ENCODE assay signal across 19 mouse cellular contexts in the genomic region with DNA sequence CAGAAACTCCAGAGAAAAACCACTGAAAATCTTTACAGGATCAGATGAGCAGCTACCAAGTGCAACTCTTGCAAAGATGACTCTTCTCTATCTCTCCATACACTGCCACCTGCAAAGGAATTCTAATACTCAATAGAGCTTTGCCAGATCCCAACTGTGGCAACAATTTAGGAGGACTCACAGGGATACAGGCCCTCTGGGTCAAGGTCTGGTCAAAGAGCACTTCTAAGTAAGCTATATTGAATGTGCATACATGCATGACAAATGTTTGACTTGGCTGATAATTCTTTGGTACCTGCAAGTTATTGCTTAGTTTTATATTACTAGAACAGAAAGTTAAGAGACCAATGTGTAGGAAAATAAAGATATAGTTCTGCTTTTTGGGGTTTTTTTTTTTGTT. TPM values are rescaled to one million over a fixed set of nuclear protein-coding genes. Genes with fewer than 3 reads are reported as not detected.
"Had no signal": no experiment of that assay in that cellular context is flagged by ENCODE, and none has a peak within 500 bp of the region (broad histone marks: within the 10 kb centered on the region; RNA-seq: fewer than 3 reads in every experiment).

No protein-coding gene starts in this region.

- H3K27me3 ChIP-seq: lung, embryonic 15.5 days; megakaryocyte, embryonic 14.5 days; midbrain, embryonic 13.5 days; midbrain, embryonic 15.5 days; neural tube, embryonic 12.5 days; stomach, embryonic 15.5 days had no signal

- ATAC-seq: lung, postnatal 0 days; midbrain, embryonic 13.5 days; midbrain, embryonic 15.5 days had no signal

- H3K4me3 ChIP-seq: lung, embryonic 15.5 days; megakaryocyte, embryonic 14.5 days; midbrain, embryonic 13.5 days; midbrain, embryonic 15.5 days; neural tube, embryonic 12.5 days; stomach, embryonic 15.5 days had no signal

- H3K4me2 ChIP-seq: lung, embryonic 15.5 days; midbrain, embryonic 11.5 days; midbrain, embryonic 13.5 days; midbrain, embryonic 15.5 days; neural tube, embryonic 12.5 days; stomach, embryonic 15.5 days had no signal

- H3K9ac ChIP-seq: lung, embryonic 15.5 days; midbrain, embryonic 13.5 days; midbrain, embryonic 15.5 days; neural tube, embryonic 12.5 days; stomach, embryonic 15.5 days had no signal

- H3K4me1 ChIP-seq: lung, embryonic 15.5 days; megakaryocyte, embryonic 14.5 days; midbrain, embryonic 13.5 days; midbrain, embryonic 15.5 days; neural tube, embryonic 12.5 days; stomach, embryonic 15.5 days had no signal

- DNase-seq: lung, adult 2 months; lung, postnatal 14 days; lung, postnatal 36 days; right cerebral cortex, postnatal 14 days; thymus, adult 2 months; thymus, postnatal 25 days; thymus, postnatal 4 days had no signal

- H3K27ac ChIP-seq: lung, embryonic 15.5 days; macrophage; midbrain, embryonic 13.5 days; midbrain, embryonic 15.5 days; neural tube, embryonic 12.5 days; stomach, embryonic 15.5 days; stomach, postnatal 0 days had no signal

- H3K9me3 ChIP-seq: lung, embryonic 15.5 days; megakaryocyte, embryonic 14.5 days; midbrain, embryonic 13.5 days; midbrain, embryonic 15.5 days; neural tube, embryonic 12.5 days; stomach, embryonic 15.5 days had no signal

RNA-seq across cellular contexts. Expression of a gene that starts 19.3 kb away (rescaled TPM):
- total RNA-seq: monocyte, adult 5-6 weeks; neutrophil, adult 5-6 weeks had no signal
